Mouse (Mus musculus): ENCODE data around the gene Ppp1r8. TPM values are rescaled to one million over a fixed set of nuclear protein-coding genes. Genes with fewer than 3 reads are reported as not detected.
"Not testable (repeated sequence)": the region's sequence is repeated elsewhere in the genome, so short reads cannot be mapped to it uniquely, and the experiment has no call there.

Gene Ppp1r8
- polyA plus RNA-seq, 1 experiment from 2014 or later = 21.0 TPM

DNA sequence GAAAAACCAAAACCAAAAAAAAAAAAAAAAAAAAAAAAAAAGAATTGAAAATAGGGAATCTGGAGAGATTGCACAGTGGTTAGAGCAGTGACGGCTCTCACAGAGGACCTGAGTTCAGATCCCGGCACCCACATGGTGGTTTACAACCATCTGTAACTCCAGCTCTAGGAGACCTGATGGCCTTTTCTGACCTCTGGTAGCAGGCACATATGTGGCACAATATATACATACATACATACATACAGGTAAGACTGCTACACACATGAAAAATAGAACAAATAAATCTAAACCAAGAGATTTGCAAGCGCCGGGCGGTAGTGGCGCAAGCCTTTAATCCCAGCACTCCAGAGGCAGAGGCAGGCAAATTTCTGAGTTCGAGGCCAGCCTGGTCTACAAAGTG lies 39.1 kb downstream of the Ppp1r8 start:
- Histone ChIP-seq H3K4me2 (replicated peaks; ENCODE audit: low read depth, low read length) (no peak overlapping the region), H3K36me3 (ENCODE audit: insufficient read depth, low read length) (no peaks in the 10 kb centered on the region), H3K9ac (replicated peaks; ENCODE audit: low read depth) (no peak overlapping the region), H3K4me1 (ENCODE audit: insufficient read depth, low read depth, low read length) (no peaks in the 10 kb centered on the region), H3K27ac (ENCODE audit: low read length) (no peak overlapping the region), H3K27me3 (replicated peaks; ENCODE audit: insufficient read depth, low read length) (no peaks in the 10 kb centered on the region), H3K4me3 (ENCODE audit: low read depth, low read length) (no peak overlapping the region), H3K9me3 (ENCODE audit: low read length) (no peaks in the 10 kb centered on the region)
- ATAC-seq (no peak), DNase-seq (ENCODE audit: low spot score) (no peak)
- TF ChIP-seq CTCF (IDR thresholded peaks at IDR 0.05) = no peak
- TF ChIP-seq EP300 (IDR thresholded peaks at IDR 0.05) = no peak
- WGBS = 96% methylated on average over 7 of the region's 7 CpGs

DNA sequence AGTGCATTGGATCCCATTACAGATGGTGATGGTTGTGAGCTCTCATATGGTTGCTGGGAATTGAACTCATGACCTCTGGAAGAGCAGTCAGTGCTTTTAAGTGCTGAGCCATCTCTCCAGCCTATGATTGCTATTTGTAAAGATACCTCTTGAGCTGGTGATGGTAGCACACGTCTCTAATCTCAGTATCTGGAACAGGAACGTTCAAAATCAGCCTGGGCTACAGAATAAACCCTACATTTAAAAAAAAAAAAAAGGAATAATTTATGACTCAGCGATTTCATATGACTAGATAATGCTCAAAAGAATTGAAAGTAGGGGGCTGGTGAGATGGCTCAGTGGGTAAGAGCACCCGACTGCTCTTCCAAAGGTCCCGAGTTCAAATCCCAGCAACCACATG lies 39.8 kb downstream of the Ppp1r8 start:
- H3K4me1 ChIP-seq (ENCODE audit: insufficient read depth, low read depth, low read length) = no peaks in the 10 kb centered on the region
- 84% methylated on average over 5 of the region's 5 CpGs for WGBS
- TF ChIP-seq EP300 (IDR thresholded peaks at IDR 0.05) (no peak), CTCF (IDR thresholded peaks at IDR 0.05) (no peak)
- no peak overlapping the region for H3K9ac ChIP-seq (replicated peaks; ENCODE audit: low read depth)
- DNase-seq (ENCODE audit: low spot score) (no peak), ATAC-seq (no peak)
- no peaks in the 10 kb centered on the region for H3K36me3 ChIP-seq (ENCODE audit: insufficient read depth, low read length)
- H3K27ac ChIP-seq (ENCODE audit: low read length) = no peak overlapping the region
- H3K4me3 ChIP-seq (ENCODE audit: low read depth, low read length) = no peak overlapping the region
- no peaks in the 10 kb centered on the region for H3K9me3 ChIP-seq (ENCODE audit: low read length)
- H3K27me3 ChIP-seq (replicated peaks; ENCODE audit: insufficient read depth, low read length) = no peaks in the 10 kb centered on the region
- no peak overlapping the region for H3K4me2 ChIP-seq (replicated peaks; ENCODE audit: low read depth, low read length)

DNA sequence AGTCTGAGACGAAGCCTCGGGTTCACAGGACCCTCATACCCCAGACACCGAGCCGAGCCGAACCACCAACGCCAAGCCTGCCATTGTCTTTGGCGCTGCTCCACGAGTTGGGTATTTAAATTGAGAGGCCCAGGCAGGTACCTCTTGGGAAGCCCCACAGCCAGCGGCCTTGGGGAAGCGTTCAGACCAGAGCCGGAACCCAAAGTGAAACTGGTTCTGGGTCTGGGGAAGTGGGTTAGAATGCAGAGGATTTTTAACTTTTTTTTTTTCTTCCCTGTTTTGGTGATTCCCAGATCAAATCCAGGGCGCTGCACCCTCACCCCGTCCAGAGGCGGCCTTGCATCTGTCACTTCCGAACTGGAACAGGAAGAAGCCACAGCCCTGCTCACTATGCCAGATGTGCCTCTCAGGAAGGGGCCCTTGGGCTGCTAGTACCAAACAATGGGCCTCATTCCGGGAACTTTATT lies 40.8 kb downstream of the Ppp1r8 start:
- Histone ChIP-seq H3K9me3 (ENCODE audit: low read length) (no peaks in the 10 kb centered on the region), H3K4me1 (ENCODE audit: insufficient read depth, low read depth, low read length) (no peaks in the 10 kb centered on the region), H3K4me3 (ENCODE audit: low read depth, low read length) (no peak overlapping the region), H3K9ac (replicated peaks; ENCODE audit: low read depth) (no peak overlapping the region), H3K27ac (ENCODE audit: low read length) (peak overlapping the region; percentile 57; the same call in 1 of the 2 replicates), H3K27me3 (replicated peaks; ENCODE audit: insufficient read depth, low read length) (no peaks in the 10 kb centered on the region), H3K36me3 (ENCODE audit: insufficient read depth, low read length) (no peaks in the 10 kb centered on the region), H3K4me2 (replicated peaks; ENCODE audit: low read depth, low read length) (no peak overlapping the region)
- WGBS = 50% methylated on average over 16 of the region's 16 CpGs
- DNase-seq (ENCODE audit: low spot score) (peak; percentile 31), ATAC-seq (no peak)
- no peak for TF ChIP-seq CTCF (IDR thresholded peaks at IDR 0.05)
- TF ChIP-seq EP300 (IDR thresholded peaks at IDR 0.05) = no peak

DNA sequence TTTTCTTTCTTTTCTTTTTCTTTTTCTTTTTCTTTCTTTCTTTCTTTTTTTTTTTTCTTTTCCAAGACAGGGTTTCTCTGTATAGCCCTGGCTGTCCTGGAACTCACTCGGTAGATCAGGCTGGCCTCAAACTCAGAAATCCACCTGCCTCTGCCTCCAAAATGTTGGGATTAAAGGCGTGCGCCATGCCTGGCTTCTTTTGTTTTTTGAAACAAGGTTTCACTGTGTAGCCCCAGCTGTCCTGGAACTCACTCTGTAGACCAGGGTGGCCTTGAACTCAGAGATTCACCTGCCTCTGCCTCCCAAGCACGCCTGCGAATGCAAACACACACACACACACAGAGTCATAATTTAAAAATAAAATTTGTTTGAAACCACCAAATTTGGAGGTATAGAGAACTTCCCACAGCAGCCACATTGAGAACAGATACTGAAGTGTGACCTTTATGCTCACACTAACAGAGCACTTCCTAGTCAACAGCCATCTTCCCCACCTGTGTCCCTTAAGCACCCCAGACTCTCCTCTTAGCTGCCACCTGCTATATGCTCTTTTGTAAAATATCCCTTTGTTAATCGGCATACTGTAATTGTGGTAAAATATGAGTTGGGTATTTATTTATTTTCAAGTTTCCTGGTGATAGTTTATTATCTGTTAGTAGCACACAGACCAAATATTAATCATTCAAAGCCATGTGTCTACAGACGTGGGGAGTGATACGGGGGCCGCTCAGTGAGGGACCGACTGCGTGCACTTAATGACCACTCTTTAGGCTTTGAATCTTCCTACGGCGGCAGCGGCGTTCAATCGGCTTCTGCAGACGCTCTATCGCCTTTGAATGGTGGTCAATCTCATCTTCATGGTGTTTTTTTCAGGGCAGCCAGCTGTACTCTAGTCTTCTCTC lies 41.5 kb downstream of the Ppp1r8 start:
- 74% methylated on average over 18 of the region's 18 CpGs for WGBS
- DNase-seq (ENCODE audit: low spot score) (no peak), ATAC-seq (no peak)
- Histone ChIP-seq H3K36me3 (ENCODE audit: insufficient read depth, low read length) (no peaks in the 10 kb centered on the region), H3K9ac (replicated peaks; ENCODE audit: low read depth) (no peak overlapping the region), H3K4me1 (ENCODE audit: insufficient read depth, low read depth, low read length) (no peaks in the 10 kb centered on the region), H3K4me3 (ENCODE audit: low read depth, low read length) (no peak overlapping the region), H3K27ac (ENCODE audit: low read length) (peak overlapping the region; percentile 57; the same call in 1 of the 2 replicates), H3K27me3 (replicated peaks; ENCODE audit: insufficient read depth, low read length) (no peaks in the 10 kb centered on the region), H3K4me2 (replicated peaks; ENCODE audit: low read depth, low read length) (no peak overlapping the region), H3K9me3 (ENCODE audit: low read length) (no peaks in the 10 kb centered on the region)
- TF ChIP-seq EP300 (IDR thresholded peaks at IDR 0.05) (no peak), CTCF (IDR thresholded peaks at IDR 0.05) (no peak)

DNA sequence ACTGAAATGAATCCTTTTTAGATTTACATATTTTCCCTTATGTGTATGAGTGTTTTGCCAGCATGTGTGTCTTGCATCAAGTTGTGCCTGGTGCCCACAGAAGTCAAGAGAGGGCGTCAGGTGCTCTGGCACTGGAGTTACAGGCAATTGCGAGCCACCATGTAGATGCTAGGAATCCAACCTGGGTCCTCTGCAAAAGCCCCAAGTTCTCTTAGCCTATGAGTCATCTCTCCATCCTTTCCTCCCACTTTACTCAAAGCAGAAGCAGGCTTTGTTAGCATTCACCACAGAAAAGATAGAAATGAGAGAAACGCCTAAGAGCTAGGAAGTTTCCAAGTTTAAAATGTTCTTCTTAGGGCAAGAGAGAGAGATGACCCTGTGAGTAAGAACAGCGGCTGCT lies 43.1 kb downstream of the Ppp1r8 start:
- TF ChIP-seq CTCF (IDR thresholded peaks at IDR 0.05) (no peak), EP300 (IDR thresholded peaks at IDR 0.05) (no peak)
- ATAC-seq (no peak), DNase-seq (ENCODE audit: low spot score) (no peak)
- no peak overlapping the region for H3K9ac ChIP-seq (replicated peaks; ENCODE audit: low read depth)
- no peak overlapping the region for H3K27ac ChIP-seq (ENCODE audit: low read length)
- no peaks in the 10 kb centered on the region for H3K36me3 ChIP-seq (ENCODE audit: insufficient read depth, low read length)
- H3K4me2 ChIP-seq (replicated peaks; ENCODE audit: low read depth, low read length) = no peak overlapping the region
- 0 out of 2 replicates have a peak, but pooled peaks cover 8% of the 10 kb centered on the region for H3K27me3 ChIP-seq (replicated peaks; ENCODE audit: insufficient read depth, low read length)
- no peak overlapping the region for H3K4me3 ChIP-seq (ENCODE audit: low read depth, low read length)
- H3K9me3 ChIP-seq (ENCODE audit: low read length) = no peaks in the 10 kb centered on the region
- no peaks in the 10 kb centered on the region; the same call in 1 of the 2 replicates for H3K4me1 ChIP-seq (ENCODE audit: insufficient read depth, low read depth, low read length)
- 76% methylated on average over 4 of the region's 4 CpGs for WGBS

DNA sequence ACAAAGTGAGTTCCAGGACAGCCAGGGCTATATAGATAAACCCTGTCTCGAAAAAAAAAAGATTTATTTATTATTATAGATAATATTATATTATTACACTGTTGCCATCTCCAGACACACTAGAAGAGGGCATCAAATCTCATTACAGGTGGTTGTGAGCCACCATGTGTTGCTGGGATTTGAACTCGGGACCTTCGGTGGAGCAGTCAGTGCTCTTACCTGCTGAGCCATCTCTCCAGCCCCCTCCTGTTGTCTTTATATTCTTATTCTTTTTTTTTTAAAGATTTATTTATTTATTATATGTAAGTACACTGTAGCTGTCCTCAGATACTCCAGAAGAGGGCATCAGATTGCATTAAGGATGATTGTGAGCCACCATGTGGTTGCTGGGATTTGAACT lies 44.3 kb downstream of the Ppp1r8 start:
- not testable (repeated sequence) for H3K27me3 ChIP-seq (replicated peaks; ENCODE audit: insufficient read depth, low read length); H3K4me2 ChIP-seq (replicated peaks; ENCODE audit: low read depth, low read length); H3K4me1 ChIP-seq (ENCODE audit: insufficient read depth, low read depth, low read length); H3K27ac ChIP-seq (ENCODE audit: low read length); H3K4me3 ChIP-seq (ENCODE audit: low read depth, low read length); ATAC-seq; H3K9ac ChIP-seq (replicated peaks; ENCODE audit: low read depth); H3K36me3 ChIP-seq (ENCODE audit: insufficient read depth, low read length); DNase-seq (ENCODE audit: low spot score); H3K9me3 ChIP-seq (ENCODE audit: low read length)
- 82% methylated on average over 3 of the region's 3 CpGs for WGBS

All from lung, postnatal 0 days (tissue).